Mouse (Mus musculus) A20 (cell line): ENCODE measurements around the gene Rtn4r.

Source experiments
- DNase-seq: peaks from one replicate; pipeline ENCODE4 v3.0.0-alpha.2; 2011; ENCODE audit warnings: low read depth, low spot score

Gene Rtn4r

GRCm38 (mm10) chr16:18124626-18125025 lies 2.8 kb upstream of the Rtn4r start:
- DNase-seq: no peak

- DNase-seq: no peak
These were observed 2.3 kb upstream of the Rtn4r start for GRCm38 (mm10) chr16:18125131-18125530.

GRCm38 (mm10) chr16:18126211-18126610 lies 1.2 kb upstream of the Rtn4r start:
- no peak for DNase-seq

- no peak for DNase-seq
These were observed 575 bp downstream of the Rtn4r start for GRCm38 (mm10) chr16:18127871-18128563.

- DNase-seq: no peak
These were observed 1.1 kb downstream of the Rtn4r start for GRCm38 (mm10) chr16:18128564-18128935.

- DNase-seq: no peak
These were observed 2.0 kb downstream of the Rtn4r start for GRCm38 (mm10) chr16:18129413-18129812.

- no peak for DNase-seq
These were observed 2.8 kb downstream of the Rtn4r start for GRCm38 (mm10) chr16:18130288-18130687.

GRCm38 (mm10) chr16:18130705-18131104 lies 3.3 kb downstream of the Rtn4r start:
- DNase-seq: no peak

GRCm38 (mm10) chr16:18131245-18131939 lies 4.0 kb downstream of the Rtn4r start:
- DNase-seq: no peak

GRCm38 (mm10) chr16:18132026-18132425 lies 4.6 kb downstream of the Rtn4r start:
- DNase-seq: no peak

GRCm38 (mm10) chr16:18132575-18132974 lies 5.1 kb downstream of the Rtn4r start:
- no peak for DNase-seq

- DNase-seq: no peak
These were observed 5.9 kb downstream of the Rtn4r start for GRCm38 (mm10) chr16:18133133-18133920.

GRCm38 (mm10) chr16:18135196-18135595 lies 7.8 kb downstream of the Rtn4r start:
- no peak for DNase-seq

GRCm38 (mm10) chr16:18136015-18136414 lies 8.6 kb downstream of the Rtn4r start:
- no peak for DNase-seq

GRCm38 (mm10) chr16:18144201-18144600 lies 16.8 kb downstream of the Rtn4r start:
- no peak for DNase-seq

GRCm38 (mm10) chr16:18145341-18145867 lies 18.0 kb downstream of the Rtn4r start:
- DNase-seq: peak; percentile 8

GRCm38 (mm10) chr16:18148208-18148876 lies 20.9 kb downstream of the Rtn4r start:
- DNase-seq: no peak

- DNase-seq: no peak
These were observed 21.8 kb downstream of the Rtn4r start for GRCm38 (mm10) chr16:18149205-18149604.

GRCm38 (mm10) chr16:18152189-18152588 lies 24.7 kb downstream of the Rtn4r start:
- DNase-seq: no peak

GRCm38 (mm10) chr16:18152769-18153445 lies 25.5 kb downstream of the Rtn4r start:
- no peak for DNase-seq

- DNase-seq: no peak
These were observed 27.2 kb downstream of the Rtn4r start for GRCm38 (mm10) chr16:18154521-18155171.
